Mouse (Mus musculus): Measurements from ENCODE around the gene Cfap61.

DNA sequence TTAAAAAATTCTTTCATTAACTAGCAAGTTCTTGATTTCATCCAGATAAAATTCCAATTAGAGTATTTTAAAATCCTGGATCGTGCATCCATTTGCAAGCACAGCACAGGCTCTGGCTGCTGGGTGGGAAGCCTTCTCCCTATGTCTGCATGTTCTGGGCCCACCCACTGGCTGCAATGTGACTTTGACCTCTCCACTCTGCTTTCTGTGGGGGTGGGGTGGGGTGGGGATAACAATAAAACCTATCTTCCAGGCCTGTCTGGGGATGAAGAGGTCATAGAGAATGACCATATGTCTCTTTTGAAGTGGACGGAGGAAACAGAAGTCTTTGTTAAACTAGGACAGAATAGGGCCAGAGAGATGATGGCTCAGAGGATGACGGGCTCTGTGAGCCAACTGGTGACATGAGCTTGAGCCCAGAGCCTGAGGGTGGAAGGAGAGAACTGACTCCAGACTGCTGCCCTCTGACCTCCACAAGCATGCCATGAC lies 183.4 kb downstream of the Cfap61 start:
- TF ChIP-seq EP300 (optimal IDR thresholded peaks at IDR 0.05): no peak
- no peak for TF ChIP-seq CTCF (IDR thresholded peaks at IDR 0.05; ENCODE audit: low read depth)

All from stomach, postnatal 0 days (tissue).